Mouse (Mus musculus) kidney, adult 18-20 months (tissue): ENCODE results near the gene Ftsj3.
A peak's percentile ranks its signal among the peaks of the same experiment; 100 is the strongest.
"Not testable (repeated sequence)": the region's sequence is repeated elsewhere in the genome, so short reads cannot be mapped to it uniquely, and the experiment has no call there.

Source experiments
- DNase-seq: peaks from one replicate; pipeline ENCODE4 v3.0.0; 2021

Gene Ftsj3

DNA sequence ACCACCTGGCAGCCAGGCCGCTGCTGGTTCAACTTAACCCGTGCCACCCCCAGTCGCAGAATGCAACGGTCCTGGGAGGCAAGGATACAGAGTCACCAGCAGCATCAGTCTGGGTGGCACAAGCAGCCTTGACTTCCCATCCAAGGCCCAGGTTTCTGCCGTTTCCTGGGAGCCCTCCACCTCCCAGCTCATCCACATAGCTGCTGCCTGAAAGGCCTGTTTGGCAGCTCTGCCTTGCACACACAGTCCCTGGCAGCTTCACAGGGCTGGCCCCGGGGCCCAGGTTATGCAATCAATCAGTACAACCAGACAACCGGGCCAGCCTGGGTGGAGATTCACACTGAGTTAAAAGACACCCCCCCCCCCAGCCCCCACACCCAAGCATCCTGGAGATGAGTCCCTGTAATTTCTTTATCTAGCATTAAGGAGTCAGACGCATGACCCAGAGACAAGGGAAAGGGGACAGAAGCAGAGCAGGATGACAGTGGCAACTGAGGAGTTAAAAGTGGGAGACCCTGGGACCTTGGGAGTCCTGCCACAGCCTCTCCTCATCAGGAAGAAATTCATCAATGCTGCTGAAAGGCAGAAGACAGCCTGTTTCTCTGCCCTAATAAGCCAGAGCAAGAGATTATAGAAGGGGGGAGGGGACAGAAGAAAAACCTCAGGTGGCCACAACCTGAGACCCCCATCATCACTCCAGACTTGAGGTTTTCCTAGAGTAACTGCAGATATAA lies 12.6 kb upstream of the Ftsj3 start:
- DNase-seq, result peak; percentile 70

DNA sequence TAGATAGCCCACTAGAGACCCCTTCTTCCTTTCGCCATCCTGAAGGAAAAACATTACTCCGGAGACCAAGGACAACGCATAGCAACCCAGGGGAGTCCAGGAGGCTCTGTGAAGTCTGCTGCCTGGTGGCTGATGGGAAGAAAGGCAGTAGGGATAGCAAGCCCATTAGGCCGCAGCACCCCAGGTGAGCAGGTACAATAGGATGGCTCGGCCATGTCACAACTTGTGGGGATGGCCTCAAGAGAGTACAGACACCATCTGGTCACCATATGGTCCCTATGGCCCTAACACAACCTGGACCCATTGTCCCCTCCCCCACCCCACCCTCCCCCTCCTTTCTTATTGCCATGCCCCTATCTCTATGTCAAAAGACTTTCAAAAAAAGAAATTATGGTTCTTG lies 12.0 kb upstream of the Ftsj3 start:
- no peak for DNase-seq

GRCm38 (mm10) chr11:106267311-106267852 lies 11.5 kb upstream of the Ftsj3 start:
- DNase-seq, result peak; percentile 67

- DNase-seq, result no peak
Measured at GRCm38 (mm10) chr11:106266431-106266830, 10.6 kb upstream of the Ftsj3 start.

- DNase-seq, result no peak
Measured at GRCm38 (mm10) chr11:106265570-106265969, 9.7 kb upstream of the Ftsj3 start.

GRCm38 (mm10) chr11:106264988-106265387 lies 9.1 kb upstream of the Ftsj3 start:
- no peak for DNase-seq

DNA sequence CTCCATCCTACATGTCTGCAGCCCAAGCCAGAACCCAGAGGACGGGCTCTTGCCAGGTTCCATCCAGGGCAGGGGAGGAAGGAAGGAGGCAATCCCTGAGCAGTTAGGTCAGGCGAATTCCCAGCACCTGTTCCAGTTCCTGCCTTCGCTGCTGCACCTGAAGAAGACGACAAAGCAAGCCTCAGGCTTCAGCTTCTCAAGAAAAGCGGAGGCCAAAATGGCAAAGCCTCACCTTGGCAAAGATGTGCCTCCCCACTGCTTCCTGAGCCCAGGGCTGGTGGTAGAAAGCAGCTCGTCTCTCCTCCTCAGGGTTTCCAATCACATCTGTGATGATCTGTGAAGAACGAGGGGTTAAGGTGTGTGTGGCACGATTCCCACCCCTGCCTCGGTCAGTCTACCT lies 8.1 kb upstream of the Ftsj3 start:
- no peak for DNase-seq

- DNase-seq, result no peak
Measured at GRCm38 (mm10) chr11:106260826-106261450, 5.1 kb upstream of the Ftsj3 start.

GRCm38 (mm10) chr11:106256775-106257174 lies 896 bp upstream of the Ftsj3 start:
- peak; percentile 31 for DNase-seq

DNA sequence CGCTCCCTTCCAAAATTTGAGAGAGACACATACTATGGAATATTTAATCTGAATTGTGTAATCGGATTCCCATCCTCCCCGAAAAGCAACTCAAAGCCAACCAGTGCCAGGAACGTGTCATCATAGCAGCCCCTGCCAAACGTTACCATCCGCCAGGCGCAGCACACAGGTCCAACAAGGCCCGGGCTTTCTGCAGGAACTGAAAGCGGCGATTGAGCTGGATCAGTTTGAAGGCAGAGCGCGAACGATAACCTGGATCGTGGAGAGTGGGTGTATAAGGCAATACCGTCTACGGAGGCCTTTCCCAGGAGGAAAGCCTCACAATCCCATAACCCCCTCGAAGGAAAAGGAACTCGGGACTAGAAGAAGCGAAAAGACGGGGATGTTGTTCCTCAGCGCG lies 705 bp downstream of the Ftsj3 start:
- DNase-seq, result no peak

- DNase-seq, result no peak
Measured at GRCm38 (mm10) chr11:106254767-106255166, 1.1 kb downstream of the Ftsj3 start.

DNA sequence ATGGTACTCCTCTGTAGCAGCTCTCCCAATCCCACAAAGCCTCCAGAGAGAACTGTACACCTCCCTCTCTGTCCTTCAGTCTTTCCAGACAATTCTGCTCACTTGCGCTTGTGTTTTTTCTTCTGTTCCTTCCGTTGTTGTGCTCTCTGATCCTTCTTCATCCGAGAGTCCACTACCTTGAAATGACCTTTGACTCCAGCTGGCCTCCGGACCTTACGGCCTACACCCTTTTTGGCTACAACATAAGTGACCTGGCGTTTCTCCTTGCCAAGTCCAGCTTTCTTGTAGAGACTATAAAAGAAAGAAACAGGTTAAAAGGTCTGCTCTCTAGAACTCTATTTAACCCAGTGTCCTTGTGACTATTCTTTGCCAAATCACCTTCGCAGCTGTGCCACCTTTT lies 6.6 kb downstream of the Ftsj3 start:
- peak; percentile 37 for DNase-seq

- no peak for DNase-seq
Measured at GRCm38 (mm10) chr11:106246834-106247233, 9.0 kb downstream of the Ftsj3 start.

- not testable (repeated sequence) for DNase-seq
Measured at GRCm38 (mm10) chr11:106233978-106234377, 21.9 kb downstream of the Ftsj3 start.

DNA sequence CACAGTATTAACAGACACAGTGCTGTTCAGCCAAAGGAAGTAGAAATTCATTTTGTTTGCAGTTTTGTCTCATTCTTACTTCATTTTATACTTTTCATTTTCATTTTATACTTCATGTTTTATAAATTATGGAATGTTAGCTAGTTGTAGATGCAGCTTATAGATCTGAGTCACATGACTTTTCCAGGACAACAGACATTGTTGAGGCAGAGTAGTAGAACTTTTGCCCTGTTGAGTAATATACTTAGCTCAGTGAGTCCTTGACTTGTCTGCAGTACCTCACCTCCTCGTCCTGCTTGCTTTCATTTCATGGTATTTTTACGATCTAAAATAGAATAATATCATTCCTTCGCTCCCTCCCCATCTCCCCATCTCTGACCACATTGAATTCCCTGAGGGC lies 35.3 kb downstream of the Ftsj3 start:
- no peak for DNase-seq

DNA sequence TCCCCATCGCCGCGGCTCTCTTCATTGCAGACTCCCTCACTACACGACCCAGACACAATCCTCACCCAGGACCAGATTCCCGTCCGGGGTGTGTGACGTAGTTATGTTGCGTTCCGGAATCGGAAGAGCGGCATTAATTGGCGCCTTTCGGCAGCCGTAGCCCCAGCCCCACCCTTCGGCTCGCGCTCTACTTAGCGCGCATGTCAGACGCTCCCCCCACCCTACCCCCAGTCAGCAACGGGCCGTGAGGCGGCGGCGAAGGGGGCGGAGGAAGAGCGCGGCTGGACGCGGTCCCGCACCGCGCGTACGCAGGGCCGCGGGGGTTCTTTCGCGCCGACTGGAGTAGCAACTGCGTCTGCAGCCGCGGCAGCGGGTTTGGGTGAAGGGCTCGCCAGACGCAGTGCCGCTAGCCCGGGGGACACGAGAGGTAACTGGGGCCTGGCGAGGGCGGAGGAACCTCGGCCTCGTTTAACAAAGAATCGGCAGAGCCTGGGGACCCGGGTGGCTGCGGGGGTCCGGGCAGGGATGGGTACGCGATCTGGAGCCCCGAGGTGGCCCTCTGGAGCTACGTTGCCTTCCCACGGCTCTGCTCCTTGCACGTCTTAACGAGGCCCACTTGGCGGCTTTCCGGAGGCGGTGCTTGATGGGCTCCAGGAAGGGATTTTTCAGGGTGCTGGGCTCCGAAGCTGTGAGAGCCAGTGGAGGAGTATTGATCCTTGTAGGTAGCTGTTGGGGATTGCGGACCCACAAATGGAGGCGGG lies 39.0 kb downstream of the Ftsj3 start, which contains the start of gene Ddx42:
TSS of gene Ddx42 (plus strand) at position 197 of the 761 bp plus-strand sequence.
- DNase-seq, result peak; percentile 89

DNA sequence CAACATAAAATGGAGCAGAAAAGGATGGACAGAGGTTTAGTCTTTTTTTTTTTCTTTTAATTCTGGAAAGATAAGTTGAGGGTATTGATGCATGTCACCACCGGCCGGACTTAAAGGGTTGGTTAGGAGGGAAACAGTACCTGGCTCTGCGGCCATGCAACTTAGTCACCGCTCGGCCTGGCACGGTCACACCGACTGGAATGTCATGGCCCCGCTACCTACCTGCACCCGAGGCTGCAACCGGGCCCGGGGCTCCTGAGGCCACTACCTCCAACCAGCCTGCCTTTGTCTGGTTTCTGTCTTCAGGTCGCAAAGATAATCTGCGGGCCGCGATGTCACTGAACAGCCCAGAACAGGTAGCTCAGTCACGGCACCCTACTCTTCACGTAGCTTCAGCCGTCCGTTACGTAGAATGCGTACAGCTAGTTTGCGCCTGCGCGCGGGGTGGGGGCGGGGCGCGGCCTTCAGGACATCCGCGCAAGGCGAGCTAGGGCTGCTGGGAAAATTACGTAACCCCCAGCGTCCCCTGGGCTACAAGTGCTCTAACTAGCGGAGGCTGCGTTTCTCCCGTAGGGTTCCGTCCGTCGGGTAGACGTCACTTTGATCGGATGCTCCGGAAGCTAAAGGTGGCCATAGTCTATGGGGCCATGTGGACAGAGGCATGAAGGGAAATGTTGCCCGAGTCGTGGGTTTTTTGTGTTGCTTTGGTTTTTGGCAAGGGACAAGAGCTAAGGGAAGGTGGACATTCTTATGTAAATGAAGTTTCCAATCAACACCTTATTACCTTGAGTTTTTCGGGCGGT lies 39.8 kb downstream of the Ftsj3 start, which contains the start of gene Ccdc47:
TSS of gene Ccdc47 (minus strand) at position 418 of the 803 bp plus-strand sequence.
- peak; percentile 93 for DNase-seq

- DNase-seq, result no peak
Measured at GRCm38 (mm10) chr11:106215450-106215859, 40.4 kb downstream of the Ftsj3 start.

DNA sequence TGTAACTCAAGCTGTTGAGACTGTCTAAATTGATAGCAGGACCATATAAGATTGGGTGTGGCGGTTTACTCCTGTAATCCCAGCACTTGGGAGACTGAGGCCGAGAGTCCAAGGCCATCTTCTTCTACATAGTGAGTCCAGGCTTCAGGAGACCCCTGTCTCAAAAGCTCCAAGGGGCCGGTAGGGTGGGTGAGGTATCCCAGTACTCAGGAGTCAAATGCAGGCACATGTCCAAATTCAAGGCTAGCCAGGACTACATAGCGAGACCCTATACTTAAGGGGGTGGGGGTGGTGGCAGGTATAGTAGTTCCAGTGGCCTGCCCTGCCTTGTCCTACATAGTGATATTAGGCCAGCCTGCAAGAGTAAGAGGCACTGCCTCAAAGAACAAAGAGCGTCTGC lies 41.0 kb downstream of the Ftsj3 start:
- DNase-seq, result no peak

DNA sequence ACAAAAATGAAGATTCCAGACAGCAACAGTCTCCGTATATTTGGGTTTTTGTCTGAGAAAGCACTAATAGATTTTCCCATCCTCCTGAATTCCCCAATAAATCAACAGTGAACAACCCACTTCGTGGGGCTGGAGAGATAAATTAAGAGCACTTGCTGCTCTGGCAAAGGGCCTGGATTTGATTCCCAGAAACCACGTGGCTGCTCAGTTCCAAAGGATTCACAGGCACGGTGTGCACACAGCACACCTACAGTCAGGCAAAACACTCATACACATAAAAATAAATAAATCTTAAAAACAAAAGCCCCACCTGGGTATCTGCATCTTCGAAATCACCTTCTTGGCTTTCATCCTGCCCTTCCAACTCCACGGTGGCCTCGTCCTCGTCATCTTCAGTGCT lies 43.1 kb downstream of the Ftsj3 start:
- DNase-seq, result no peak

DNA sequence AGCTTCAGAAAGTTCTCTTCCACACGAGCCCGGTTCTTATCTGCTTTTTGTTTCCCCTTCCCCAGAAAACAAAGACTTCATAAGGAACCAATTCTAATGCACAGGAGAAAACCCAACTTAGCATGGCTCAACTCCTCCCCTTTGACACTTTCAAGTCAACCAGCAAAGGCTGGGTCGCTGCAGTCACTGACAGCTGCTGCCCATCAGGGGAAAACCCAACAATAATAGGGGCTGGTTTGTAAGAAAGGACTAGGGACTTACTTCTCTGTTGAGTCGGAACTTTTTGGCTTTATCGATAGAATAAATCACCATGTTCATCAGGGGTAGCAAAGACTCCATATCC lies 53.8 kb downstream of the Ftsj3 start, which contains the start of gene Strada:
TSS of gene Strada (minus strand) at position 46 of the 343 bp plus-strand sequence.
- no peak for DNase-seq

DNA sequence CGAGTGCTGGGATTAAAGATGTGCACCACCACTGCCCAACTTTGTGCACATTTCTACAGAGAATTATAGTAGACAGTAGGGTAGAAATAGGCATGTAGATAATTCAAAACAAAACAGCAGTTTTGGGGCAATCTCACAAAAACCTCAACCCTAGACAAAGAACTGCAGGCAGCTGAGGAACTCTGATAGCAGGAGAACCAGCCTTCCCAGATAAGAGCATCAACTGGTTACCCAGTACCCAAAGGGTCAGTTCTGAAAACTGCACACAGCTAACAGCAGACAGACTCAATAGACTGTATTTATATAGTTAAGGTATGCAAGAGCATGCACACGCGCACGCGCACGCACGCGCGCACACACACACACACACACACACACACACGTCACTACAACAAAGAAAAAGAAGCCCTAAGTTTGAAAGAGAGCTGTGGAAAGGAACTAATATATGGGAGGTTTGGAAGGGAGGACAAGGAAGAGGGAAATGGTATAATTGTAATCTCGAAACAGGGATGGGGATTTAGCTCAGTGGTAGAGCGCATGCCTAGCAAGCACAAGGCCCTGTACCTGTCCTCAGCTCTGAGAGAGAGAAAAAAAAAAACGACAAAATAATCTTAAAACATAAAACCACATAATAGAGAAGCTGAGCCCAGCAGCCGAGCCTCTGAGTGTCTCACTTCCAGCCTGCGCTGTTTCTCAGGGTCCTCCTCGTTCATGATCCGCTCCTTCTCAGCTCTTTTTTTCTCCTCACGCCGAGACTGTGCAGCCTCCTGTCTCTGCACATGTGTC lies 54.3 kb downstream of the Ftsj3 start:
- no peak for DNase-seq
